Mouse (Mus musculus): ENCODE results near the gene Comt. TPM values are rescaled to one million over a fixed set of nuclear protein-coding genes. Genes with fewer than 3 reads are reported as not detected.

The Comt gene
- polyA plus RNA-seq, 2 experiments, result 69.8 to 73.8 TPM

DNA sequence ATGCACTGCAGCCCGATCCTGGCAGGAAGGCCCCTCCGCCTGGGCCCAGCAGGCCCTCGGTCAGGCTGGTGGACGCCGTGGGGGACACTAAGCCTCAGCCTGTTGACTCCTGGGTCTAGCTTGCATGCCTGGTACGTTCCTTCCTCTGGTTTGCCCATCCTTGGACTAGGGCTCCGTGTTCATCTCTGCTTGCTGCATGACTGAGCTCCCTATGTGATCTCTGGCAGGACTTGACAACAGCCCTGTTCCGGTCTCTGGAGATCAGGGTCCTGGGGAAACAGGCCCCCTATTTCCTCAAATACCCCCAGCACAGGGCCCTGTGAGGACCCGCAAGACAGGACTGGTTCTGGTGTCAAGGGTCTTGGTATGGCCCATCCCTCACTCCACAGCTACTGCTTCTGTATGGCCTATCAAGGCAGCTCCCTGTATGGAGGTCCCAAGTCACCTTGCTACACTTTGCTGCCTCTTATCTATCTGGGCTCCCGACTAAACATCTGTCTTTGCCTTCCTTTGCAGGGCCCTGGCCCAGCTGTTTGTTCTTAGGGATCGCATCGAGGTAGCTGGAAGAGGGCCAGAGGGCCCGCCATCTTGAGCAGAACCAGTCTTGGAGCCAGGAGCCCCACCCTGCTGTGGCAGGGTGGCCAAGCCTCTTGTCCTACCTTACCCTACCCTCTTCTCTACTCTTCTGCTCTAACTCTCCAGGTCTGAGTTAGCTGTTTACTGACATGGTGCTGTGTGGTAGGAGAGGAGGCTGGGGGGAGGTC is 21.4 kb downstream of the Comt start:
- 69% methylated on average over 13 of the region's 13 CpGs for WGBS (ENCODE audit: insufficient replicate concordance)
- DNase-seq (ENCODE audit: low read depth in 3 of 3, low spot score in 3 of 3) (no peak), ATAC-seq (ENCODE audit: insufficient read depth) (0 out of 2 replicates have a peak, but pooled peaks have one; percentile 6)
- Histone ChIP-seq H3K36me3 (replicated peaks; ENCODE audit: control insufficient read depth, insufficient read depth, low read depth) (peaks cover 25% of the 10 kb centered on the region), H3K4me3 (ENCODE audit: insufficient read depth in 1 of 2, low read depth in 2 of 2, low read length in 2 of 2) (no peak overlapping the region), H3K4me1 (replicated peaks; ENCODE audit: control insufficient read depth in 2 of 2, insufficient read depth in 2 of 2, low read length in 1 of 2) (0 out of 4 replicates have a peak, but pooled peaks cover 0 to 3% of the 10 kb centered on the region in 2 experiments), H3K27me3 (ENCODE audit: control insufficient read depth, insufficient read depth, low read length) (no peaks in the 10 kb centered on the region), H3K27ac (no peak overlapping the region; the same call in 1 of the 2 replicates), H3K9ac (replicated peaks) (no peak overlapping the region; the same call in 1 of the 2 replicates), H3K4me2 (ENCODE audit: low read depth) (no peak overlapping the region), H3K9me3 (ENCODE audit: control insufficient read depth, low read length) (no peaks in the 10 kb centered on the region)
- no peak for TF ChIP-seq CTCF (IDR thresholded peaks at IDR 0.05; ENCODE audit: low read depth)
- TF ChIP-seq EP300 (IDR thresholded peaks at IDR 0.05; ENCODE audit: low read depth), result no peak

DNA sequence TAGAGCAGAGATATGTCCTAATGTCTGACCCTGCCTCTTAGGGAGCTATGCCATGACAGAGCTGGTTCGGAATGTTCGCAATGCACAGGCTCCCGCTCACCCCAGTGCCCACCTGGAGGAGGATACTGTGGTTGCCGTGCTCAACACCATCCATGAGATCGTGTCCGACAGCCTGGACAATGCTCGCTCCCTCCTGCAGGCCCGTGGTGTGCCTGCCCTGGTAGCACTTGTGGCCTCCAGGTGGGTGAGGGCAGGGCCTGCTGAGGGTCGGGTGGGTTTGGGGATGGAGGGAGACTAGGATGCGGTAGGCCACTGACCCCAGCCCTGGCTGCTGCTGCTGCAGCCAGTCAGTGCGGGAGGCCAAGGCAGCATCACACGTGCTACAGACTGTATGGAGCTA is 23.4 kb downstream of the Comt start:
- 0 out of 4 replicates have a peak, but pooled peaks cover 0 to 3% of the 10 kb centered on the region in 2 experiments for H3K4me1 ChIP-seq (replicated peaks; ENCODE audit: control insufficient read depth in 2 of 2, insufficient read depth in 2 of 2, low read length in 1 of 2)
- no peak overlapping the region for H3K4me3 ChIP-seq (ENCODE audit: insufficient read depth in 1 of 2, low read depth in 2 of 2, low read length in 2 of 2)
- no peak for TF ChIP-seq CTCF (IDR thresholded peaks at IDR 0.05; ENCODE audit: low read depth)
- no peak for TF ChIP-seq EP300 (IDR thresholded peaks at IDR 0.05; ENCODE audit: low read depth)
- peaks cover 8% of the 10 kb centered on the region for H3K36me3 ChIP-seq (replicated peaks; ENCODE audit: control insufficient read depth, insufficient read depth, low read depth)
- H3K9ac ChIP-seq (replicated peaks), result no peak overlapping the region
- DNase-seq (ENCODE audit: low read depth in 3 of 3, low spot score in 3 of 3) (no peak), ATAC-seq (ENCODE audit: insufficient read depth) (no peak)
- no peak overlapping the region for H3K27ac ChIP-seq
- WGBS (ENCODE audit: insufficient replicate concordance), result 84% methylated on average over 12 of the region's 12 CpGs
- H3K4me2 ChIP-seq (ENCODE audit: low read depth), result no peak overlapping the region
- no peaks in the 10 kb centered on the region for H3K9me3 ChIP-seq (ENCODE audit: control insufficient read depth, low read length)
- no peaks in the 10 kb centered on the region for H3K27me3 ChIP-seq (ENCODE audit: control insufficient read depth, insufficient read depth, low read length)

DNA sequence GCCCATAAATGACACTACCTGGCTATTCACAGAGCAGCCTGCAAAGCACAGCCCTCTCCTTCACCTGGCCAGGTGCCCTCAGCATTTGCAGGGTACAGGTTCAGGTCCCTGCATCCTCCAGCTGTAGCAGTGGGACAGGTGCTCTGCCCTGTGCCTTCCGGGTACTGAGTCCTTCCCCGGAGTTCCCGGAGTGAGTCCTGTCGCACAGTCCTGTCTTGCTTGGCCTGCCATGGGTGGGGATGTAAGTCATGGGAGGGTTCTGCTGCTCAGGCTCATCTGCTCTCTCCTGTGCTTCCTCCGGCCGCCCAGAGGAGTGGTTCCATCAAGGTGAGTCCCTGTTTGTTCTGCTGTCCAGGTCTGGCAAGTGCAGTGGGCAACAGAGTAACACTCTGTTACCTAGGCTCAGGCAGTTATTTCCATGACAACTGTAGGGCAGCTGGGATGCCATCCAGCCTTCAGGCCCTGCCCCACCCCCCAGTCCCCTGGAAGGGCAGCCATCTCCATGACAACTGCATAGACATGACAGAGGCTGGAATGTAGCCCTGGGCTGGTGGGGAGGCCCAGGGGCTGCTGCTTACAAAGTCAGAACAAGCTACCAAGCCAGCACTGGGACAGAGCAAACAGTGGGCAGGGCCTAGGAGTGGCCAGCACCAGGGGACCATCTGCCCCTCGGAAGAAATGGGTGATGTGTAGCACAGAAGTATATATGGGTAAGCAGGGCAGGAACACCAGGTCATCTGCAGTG is 26.0 kb downstream of the Comt start:
- TF ChIP-seq CTCF (IDR thresholded peaks at IDR 0.05; ENCODE audit: low read depth), result no peak
- no peak for TF ChIP-seq EP300 (IDR thresholded peaks at IDR 0.05; ENCODE audit: low read depth)
- Histone ChIP-seq H3K4me1 (replicated peaks; ENCODE audit: control insufficient read depth in 2 of 2, insufficient read depth in 2 of 2, low read length in 1 of 2) (0 out of 4 replicates have a peak, but pooled peaks cover 0 to 1% of the 10 kb centered on the region in 2 experiments), H3K36me3 (replicated peaks; ENCODE audit: control insufficient read depth, insufficient read depth, low read depth) (no peaks in the 10 kb centered on the region), H3K4me3 (ENCODE audit: insufficient read depth in 1 of 2, low read depth in 2 of 2, low read length in 2 of 2) (no peak overlapping the region), H3K27me3 (ENCODE audit: control insufficient read depth, insufficient read depth, low read length) (no peaks in the 10 kb centered on the region), H3K27ac (no peak overlapping the region), H3K9ac (replicated peaks) (no peak overlapping the region), H3K4me2 (ENCODE audit: low read depth) (no peak overlapping the region), H3K9me3 (ENCODE audit: control insufficient read depth, low read length) (no peaks in the 10 kb centered on the region)
- DNase-seq (ENCODE audit: low read depth in 3 of 3, low spot score in 3 of 3) (no peak), ATAC-seq (ENCODE audit: insufficient read depth) (no peak)
- 77% methylated on average over 7 of the region's 7 CpGs for WGBS (ENCODE audit: insufficient replicate concordance)

DNA sequence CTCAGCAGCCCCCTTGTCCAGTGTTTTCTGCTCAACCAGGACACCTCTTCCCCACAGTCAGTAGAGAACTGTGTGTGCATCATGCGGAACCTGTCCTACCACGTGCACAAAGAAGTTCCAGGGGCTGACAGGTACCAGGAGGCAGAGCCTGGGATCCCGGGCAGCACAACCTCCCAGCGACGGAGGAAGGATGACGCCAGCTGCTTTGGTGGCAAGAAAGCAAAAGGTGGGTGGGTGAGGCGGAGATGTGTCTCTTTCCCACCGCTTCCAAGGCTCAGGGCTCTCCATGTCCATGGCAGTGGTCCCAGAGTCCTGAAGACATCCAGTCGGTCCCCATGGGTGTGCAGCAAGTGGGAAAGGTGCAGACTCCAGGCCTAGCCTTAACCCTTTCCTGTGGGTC is 26.6 kb downstream of the Comt start:
- DNase-seq (ENCODE audit: low read depth in 3 of 3, low spot score in 3 of 3) (no peak), ATAC-seq (ENCODE audit: insufficient read depth) (no peak)
- H3K4me1 ChIP-seq (replicated peaks; ENCODE audit: control insufficient read depth in 2 of 2, insufficient read depth in 2 of 2, low read length in 1 of 2), result no peaks in the 10 kb centered on the region
- H3K4me2 ChIP-seq (ENCODE audit: low read depth), result no peak overlapping the region
- H3K27me3 ChIP-seq (ENCODE audit: control insufficient read depth, insufficient read depth, low read length), result no peaks in the 10 kb centered on the region
- TF ChIP-seq EP300 (IDR thresholded peaks at IDR 0.05; ENCODE audit: low read depth) (no peak), CTCF (IDR thresholded peaks at IDR 0.05; ENCODE audit: low read depth) (no peak)
- WGBS (ENCODE audit: insufficient replicate concordance), result 65% methylated on average over 9 of the region's 9 CpGs
- no peak overlapping the region for H3K9ac ChIP-seq (replicated peaks)
- no peak overlapping the region for H3K4me3 ChIP-seq (ENCODE audit: insufficient read depth in 1 of 2, low read depth in 2 of 2, low read length in 2 of 2)
- no peaks in the 10 kb centered on the region for H3K36me3 ChIP-seq (replicated peaks; ENCODE audit: control insufficient read depth, insufficient read depth, low read depth)
- no peaks in the 10 kb centered on the region for H3K9me3 ChIP-seq (ENCODE audit: control insufficient read depth, low read length)
- H3K27ac ChIP-seq, result no peak overlapping the region

Measured in liver, embryonic 14.5 days (tissue).